Mouse (Mus musculus) spleen, postnatal 14 days (tissue): ENCODE results near the gene Nkx2-1.
A peak's percentile ranks its signal among the peaks of the same experiment; 100 is the strongest.
"Not testable (repeated sequence)": the region's sequence is repeated elsewhere in the genome, so short reads cannot be mapped to it uniquely, and the experiment has no call there.

Experiments
- DNase-seq, 2 experiments: peaks; one replicate each; pipeline ENCODE4 v3.0.0; 2021 to 2022; ENCODE audit warnings: low spot score in 2 of 2

Gene Nkx2-1

GRCm38 (mm10) chr12:56536884-56537265 is at the start of gene Nkx2-1:
Nkx2-1 (minus strand) TSS chr12:56536908.
- DNase-seq = no peak

GRCm38 (mm10) chr12:56541068-56541467 is 4.4 kb upstream of the Nkx2-1 start:
- DNase-seq = peak in 1 of 2 experiments; percentile 19

- DNase-seq = no peak
Measured at GRCm38 (mm10) chr12:56540591-56540990, 3.9 kb upstream of the Nkx2-1 start.

GRCm38 (mm10) chr12:56538601-56539000 is 1.9 kb upstream of the Nkx2-1 start:
- no peak for DNase-seq

GRCm38 (mm10) chr12:56537931-56538330 is 1.2 kb upstream of the Nkx2-1 start:
- no peak for DNase-seq

GRCm38 (mm10) chr12:56537342-56537741 is 634 bp upstream of the Nkx2-1 start:
- no peak for DNase-seq

GRCm38 (mm10) chr12:56536174-56536883 is 379 bp downstream of the Nkx2-1 start:
- DNase-seq = no peak

GRCm38 (mm10) chr12:56535411-56536173 is 1.1 kb downstream of the Nkx2-1 start:
- no peak for DNase-seq

GRCm38 (mm10) chr12:56534651-56535326 is 1.9 kb downstream of the Nkx2-1 start:
- no peak for DNase-seq

- no peak for DNase-seq
Measured at GRCm38 (mm10) chr12:56534311-56534650, 2.4 kb downstream of the Nkx2-1 start.

- DNase-seq = no peak
Measured at GRCm38 (mm10) chr12:56533501-56534310, 3.0 kb downstream of the Nkx2-1 start.

- no peak for DNase-seq
Measured at GRCm38 (mm10) chr12:56532986-56533495, 3.7 kb downstream of the Nkx2-1 start.

- no peak for DNase-seq
Measured at GRCm38 (mm10) chr12:56532142-56532541, 4.6 kb downstream of the Nkx2-1 start.

- DNase-seq = no peak
Measured at GRCm38 (mm10) chr12:56531051-56531620, 5.6 kb downstream of the Nkx2-1 start.

GRCm38 (mm10) chr12:56529931-56530330 is 6.8 kb downstream of the Nkx2-1 start:
- no peak for DNase-seq

- DNase-seq = no peak
Measured at GRCm38 (mm10) chr12:56528881-56529681, 7.6 kb downstream of the Nkx2-1 start.

- no peak for DNase-seq
Measured at GRCm38 (mm10) chr12:56528034-56528570, 8.6 kb downstream of the Nkx2-1 start.

GRCm38 (mm10) chr12:56527071-56527470 is 9.6 kb downstream of the Nkx2-1 start:
- no peak for DNase-seq

- DNase-seq = not testable (repeated sequence)
Measured at GRCm38 (mm10) chr12:56525219-56525797, 11.4 kb downstream of the Nkx2-1 start.

- no peak for DNase-seq
Measured at GRCm38 (mm10) chr12:56524201-56524600, 12.5 kb downstream of the Nkx2-1 start.
